Comparison of ENCODE assay signal across 12 mouse cellular contexts in genomic region chr2:170767243-170767642, GRCm38 (mm10). TPM values are rescaled to one million over a fixed set of nuclear protein-coding genes. Genes with fewer than 3 reads are reported as not detected.
A peak's percentile ranks its signal among the peaks of the same experiment; 100 is the strongest.
DNase-seq lines count a peak whose midpoint lies in the region; ATAC-seq lines count a peak whose summit lies in the region.
"Had no signal": no experiment of that assay in that cellular context is flagged by ENCODE, and none has a peak within 500 bp of the region (broad histone marks: within the 10 kb centered on the region; RNA-seq: fewer than 3 reads in every experiment).

No protein-coding gene starts in this region.

- intact Hi-C loops in left cerebral cortex, postnatal 36 days (cut with DNase I): loop anchor here (2.0 kb wide), 1 partner anchor 36 kb away; the partner anchor contains the start of gene Dok5

- H3K27me3 ChIP-seq in hindbrain, embryonic 14.5 days (ENCODE audit: control insufficient read depth, insufficient read depth, low read length): no peaks in the 10 kb centered on the region

- no peak for ATAC-seq in hindbrain, embryonic 14.5 days (ENCODE audit: low FRiP score)
- no peak for ATAC-seq in erythroblast, adult 5-6 weeks (replicated peaks; ENCODE audit: low FRiP score, poor library complexity, severe bottlenecking)
- ATAC-seq: lung, postnatal 0 days had no signal

- no peaks in the 10 kb centered on the region for H3K9me3 ChIP-seq in hindbrain, embryonic 14.5 days (ENCODE audit: control insufficient read depth, low read length)

- H3K9ac ChIP-seq in hindbrain, embryonic 14.5 days: no peak overlapping the region

- peak; percentile 82 for DNase-seq in right cerebral cortex, adult 18-20 months
- DNase-seq in right cerebral cortex, postnatal 14 days: no peak
- no peak for DNase-seq in hindbrain, embryonic 14.5 days (ENCODE audit: low spot score)
- DNase-seq in left cerebral cortex, postnatal 36 days (ENCODE audit: low spot score in 2 of 2): peak; percentile 57 to 66
- peak; percentile 66 to 86 for DNase-seq in right cerebral cortex, postnatal 36 days (ENCODE audit: low spot score in 2 of 2)
- no peak for DNase-seq in lung, postnatal 10 days
- no peak for DNase-seq in liver
- DNase-seq: heart, postnatal 36 days; spleen, adult 18-20 months; thymus, postnatal 14 days had no signal

- peak overlapping the region; percentile 58 for H3K27ac ChIP-seq in hindbrain, embryonic 14.5 days

- H3K4me2 ChIP-seq in hindbrain, embryonic 14.5 days (replicated peaks): no peak overlapping the region

- H3K4me1 ChIP-seq in hindbrain, embryonic 14.5 days (replicated peaks; ENCODE audit: control insufficient read depth, insufficient read depth, low read length): peaks cover 16% of the 10 kb centered on the region; the same call in 1 of the 2 replicates

- WGBS in hindbrain, embryonic 14.5 days: 35% methylated on average over 8 of the region's 8 CpGs

- no peaks in the 10 kb centered on the region for H3K36me3 ChIP-seq in hindbrain, embryonic 14.5 days (replicated peaks; ENCODE audit: control insufficient read depth, insufficient read depth)

- no peak overlapping the region for H3K4me3 ChIP-seq in hindbrain, embryonic 14.5 days (replicated peaks; ENCODE audit: low read length)

RNA-seq across cellular contexts. Expression of gene Dok5, which starts 35.6 kb away (rescaled TPM):
- polyA plus RNA-seq in hindbrain, embryonic 14.5 days (2014; fragmentation: Nextera tagmentation; extraction: Ambion mirVana): 59.1 and 60.3 TPM in 2 replicates
- 10 to 100 TPM; 29.6 to 31.4 TPM for total RNA-seq in left cerebral cortex, postnatal 36 days (2021)
- total RNA-seq in erythroblast, adult 5-6 weeks (2015; ENCODE audit: low replicate concordance): not detected in 2 replicates
- not detected in 2 replicates for total RNA-seq in erythroblast, adult 5-6 weeks (2017; ENCODE audit: low replicate concordance)

Comparison
In these comparisons a context has a peak if more than half of its experiments do, and no peak if none do; other contexts are left out.
1. DNase-seq: peak in right cerebral cortex, adult 18-20 months (single experiment), left cerebral cortex, postnatal 36 days (2 of 2) and right cerebral cortex, postnatal 36 days (2 of 2); none in right cerebral cortex, postnatal 14 days (single experiment), hindbrain, embryonic 14.5 days (single experiment), lung, postnatal 10 days (single experiment) and liver (single experiment).
2. RNA of gene Dok5, which starts 35.6 kb away (total RNA-seq): 29.6 to 31.4 TPM in left cerebral cortex, postnatal 36 days; not detected in erythroblast, adult 5-6 weeks; every median in the first group is over 10 times any median in the second.